Comparison of ENCODE assay signal across 9 mouse cellular contexts in the genomic region with DNA sequence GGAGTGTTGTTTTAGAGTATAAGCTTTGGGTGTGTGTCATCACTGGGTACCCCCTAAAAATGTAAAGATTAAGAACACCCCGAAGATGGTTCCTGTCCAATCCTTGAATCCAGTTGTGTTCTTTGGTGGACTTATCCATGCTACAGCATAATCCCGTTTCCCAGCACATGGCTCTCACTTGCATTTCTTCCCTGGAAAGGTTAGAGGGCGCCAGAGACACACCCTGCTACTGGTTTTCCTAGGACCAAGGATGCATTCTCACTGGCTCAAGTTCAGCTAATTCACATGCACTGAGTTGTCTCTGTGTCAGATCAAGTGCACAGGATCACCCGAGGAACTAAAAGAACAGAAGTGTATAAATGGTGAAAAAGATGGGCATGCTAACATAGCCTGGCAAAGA. TPM values are rescaled to one million over a fixed set of nuclear protein-coding genes. Genes with fewer than 3 reads are reported as not detected.
DNase-seq lines count a peak whose midpoint lies in the region; ATAC-seq and TF ChIP-seq lines count a peak whose summit lies in the region.
"Had no signal": no experiment of that assay in that cellular context is flagged by ENCODE, and none has a peak within 500 bp of the region (broad histone marks: within the 10 kb centered on the region; RNA-seq: fewer than 3 reads in every experiment).

No protein-coding gene starts in this region.

- H3K4me1 ChIP-seq in heart, adult 2 months (ENCODE audit: control insufficient read depth, insufficient read depth, low read length) = no peaks in the 10 kb centered on the region; the same call in 1 of the 2 replicates
- H3K4me1 ChIP-seq in heart, embryonic 12.5 days (replicated peaks) = no peaks in the 10 kb centered on the region
- H3K4me1 ChIP-seq in ES-Bruce4 (ENCODE audit: control insufficient read depth, insufficient read depth, low read length) = peaks cover 5% of the 10 kb centered on the region
- no peaks in the 10 kb centered on the region for H3K4me1 ChIP-seq in hindbrain, embryonic 16.5 days (ENCODE audit: control insufficient read depth, insufficient read depth, low read depth, low read length)
- peaks cover 11% of the 10 kb centered on the region for H3K4me1 ChIP-seq in small intestine, adult 2 months (ENCODE audit: control insufficient read depth, insufficient read depth, insufficient read length, low read length)
- H3K4me1 ChIP-seq in neural tube, embryonic 15.5 days = no peaks in the 10 kb centered on the region

- H3K4me2 ChIP-seq in heart, embryonic 12.5 days = no peak overlapping the region
- H3K4me2 ChIP-seq in hindbrain, embryonic 16.5 days (ENCODE audit: low read length) = no peak overlapping the region
- no peak overlapping the region for H3K4me2 ChIP-seq in neural tube, embryonic 15.5 days

- H3K79me2 ChIP-seq in heart, adult 2 months (replicated peaks; ENCODE audit: control insufficient read depth, insufficient read depth, low read length) = no peaks in the 10 kb centered on the region

- no peak for TF ChIP-seq POLR2A in heart, adult 2 months (IDR thresholded peaks at IDR 0.05; ENCODE audit: insufficient read depth, low read depth, low read length)
- no peak for TF ChIP-seq POLR2A in ES-Bruce4 (IDR thresholded peaks at IDR 0.05; ENCODE audit: insufficient read depth, low read length)
- no peak for TF ChIP-seq POLR2A in small intestine, adult 2 months (IDR thresholded peaks at IDR 0.05; ENCODE audit: low read depth, low read length)

- WGBS in heart, adult 2 months = 26% methylated on average over 4 of the region's 4 CpGs
- 20% methylated on average over 4 of the region's 4 CpGs for WGBS in heart, embryonic 12.5 days
- 26% methylated on average over 4 of the region's 4 CpGs for WGBS in hindbrain, embryonic 16.5 days
- WGBS in small intestine, adult 2 months = 17% methylated on average over 4 of the region's 4 CpGs
- WGBS in neural tube, embryonic 15.5 days = 22% methylated on average over 4 of the region's 4 CpGs

- intact Hi-C loops in heart, adult 2 months (cut with DNase I) = loop anchor here (5.0 to 10.0 kb wide), 2 partner anchors 61 to 88 kb away; no protein-coding TSS in a partner anchor
- intact Hi-C loops in left cerebral cortex, adult 2 months (cut with DNase I) = loop anchor here (1.0 to 2.0 kb wide), 2 partner anchors 63 to 90 kb away; no protein-coding TSS in a partner anchor

- no peaks in the 10 kb centered on the region for H3K27me3 ChIP-seq in heart, adult 2 months (ENCODE audit: control insufficient read depth, insufficient read depth, low read length)
- H3K27me3 ChIP-seq in heart, embryonic 12.5 days (replicated peaks) = no peaks in the 10 kb centered on the region
- H3K27me3 ChIP-seq in ES-Bruce4 (ENCODE audit: control insufficient read depth, insufficient read depth, low read length, poor library complexity, severe bottlenecking) = no peaks in the 10 kb centered on the region
- no peaks in the 10 kb centered on the region for H3K27me3 ChIP-seq in hindbrain, embryonic 16.5 days (replicated peaks; ENCODE audit: control insufficient read depth, insufficient read depth, low read length)
- no peaks in the 10 kb centered on the region for H3K27me3 ChIP-seq in small intestine, adult 2 months (ENCODE audit: control insufficient read depth, insufficient read depth, low read length)
- H3K27me3 ChIP-seq in neural tube, embryonic 15.5 days (replicated peaks) = no peaks in the 10 kb centered on the region

- DNase-seq in heart, adult 2 months = no peak
- DNase-seq in cerebellum, adult 9-11 months = peak; percentile 45
- DNase-seq in left cerebral cortex, adult 2 months (ENCODE audit: extremely low spot score in 1 of 2, low spot score in 2 of 2) = peak in 1 of 2 experiments; percentile 17

- no peak for ATAC-seq in heart, embryonic 12.5 days (ENCODE audit: insufficient number of reproducible peaks, low FRiP score)
- ATAC-seq in hindbrain, embryonic 16.5 days = 0 out of 2 replicates have a peak, but pooled peaks have one; percentile 25
- no peak for ATAC-seq in neural tube, embryonic 15.5 days (ENCODE audit: low FRiP score)

- no peaks in the 10 kb centered on the region; the same call in 1 of the 2 replicates for H3K36me3 ChIP-seq in heart, adult 2 months (ENCODE audit: control insufficient read depth, insufficient read depth, low read length)
- H3K36me3 ChIP-seq in heart, embryonic 12.5 days = peaks cover 40% of the 10 kb centered on the region
- peaks cover 12% of the 10 kb centered on the region for H3K36me3 ChIP-seq in ES-Bruce4 (ENCODE audit: control insufficient read depth, insufficient read depth, low read length, poor library complexity, severe bottlenecking)
- H3K36me3 ChIP-seq in hindbrain, embryonic 16.5 days (ENCODE audit: control insufficient read depth, insufficient read depth, low read length) = 0 out of 2 replicates have a peak, but pooled peaks cover 7% of the 10 kb centered on the region
- H3K36me3 ChIP-seq in small intestine, adult 2 months (ENCODE audit: control insufficient read depth, insufficient read depth, low read length) = peaks cover 30% of the 10 kb centered on the region
- H3K36me3 ChIP-seq in neural tube, embryonic 15.5 days = peaks cover 17% of the 10 kb centered on the region

- no peaks in the 10 kb centered on the region for H3K9me3 ChIP-seq in heart, embryonic 12.5 days (replicated peaks)
- no peaks in the 10 kb centered on the region for H3K9me3 ChIP-seq in ES-Bruce4 (replicated peaks; ENCODE audit: control insufficient read depth, insufficient read depth, low read length, poor library complexity, severe bottlenecking)
- no peaks in the 10 kb centered on the region for H3K9me3 ChIP-seq in hindbrain, embryonic 16.5 days (ENCODE audit: control insufficient read depth, low read length)
- no peaks in the 10 kb centered on the region for H3K9me3 ChIP-seq in neural tube, embryonic 15.5 days (replicated peaks)
- H3K9me3 ChIP-seq: megakaryocyte, embryonic 14.5 days had no signal

- H3K4me3 ChIP-seq in heart, adult 2 months = no peak overlapping the region
- H3K4me3 ChIP-seq in heart, embryonic 12.5 days = no peak overlapping the region
- no peak overlapping the region for H3K4me3 ChIP-seq in ES-Bruce4 (ENCODE audit: low read depth, low read length)
- no peak overlapping the region for H3K4me3 ChIP-seq in hindbrain, embryonic 16.5 days (ENCODE audit: low read length)
- H3K4me3 ChIP-seq in left cerebral cortex, adult 2 months = no peak overlapping the region
- H3K4me3 ChIP-seq in small intestine, adult 2 months (ENCODE audit: low read depth, low read length) = no peak overlapping the region
- H3K4me3 ChIP-seq in neural tube, embryonic 15.5 days (replicated peaks) = no peak overlapping the region
- H3K4me3 ChIP-seq: megakaryocyte, embryonic 14.5 days had no signal

- no peak for TF ChIP-seq EP300 in heart, adult 2 months (IDR thresholded peaks at IDR 0.05; ENCODE audit: insufficient read depth, low read depth, low read length)
- no peak for TF ChIP-seq EP300 in ES-Bruce4 (IDR thresholded peaks at IDR 0.05; ENCODE audit: insufficient read depth, low read depth, low read length)

- peak; percentile 74 for TF ChIP-seq CTCF in heart, adult 2 months (IDR thresholded peaks at IDR 0.05)
- peak; percentile 71 for TF ChIP-seq CTCF in ES-Bruce4 (IDR thresholded peaks at IDR 0.05; ENCODE audit: low read depth, low read length)
- TF ChIP-seq CTCF in left cerebral cortex, adult 2 months (IDR thresholded peaks at IDR 0.05) = peak; percentile 67
- TF ChIP-seq CTCF in small intestine, adult 2 months (IDR thresholded peaks at IDR 0.05; ENCODE audit: extremely low read depth, insufficient read length, insufficient replicate concordance, low read depth, low read length) = peak; percentile 47; the same call in 1 of the 2 replicates

- H3K9ac ChIP-seq in heart, adult 2 months (ENCODE audit: low read depth, low read length) = no peak overlapping the region
- H3K9ac ChIP-seq in heart, embryonic 12.5 days = no peak overlapping the region
- no peak overlapping the region for H3K9ac ChIP-seq in ES-Bruce4 (ENCODE audit: low read depth, poor library complexity, severe bottlenecking)
- H3K9ac ChIP-seq in hindbrain, embryonic 16.5 days (ENCODE audit: low read depth, low read length) = no peak overlapping the region
- H3K9ac ChIP-seq in neural tube, embryonic 15.5 days (replicated peaks) = no peak overlapping the region

- H3K27ac ChIP-seq in heart, adult 2 months = no peak overlapping the region
- H3K27ac ChIP-seq in heart, embryonic 12.5 days (ENCODE audit: poor library complexity, severe bottlenecking) = no peak overlapping the region
- H3K27ac ChIP-seq in ES-Bruce4 (ENCODE audit: insufficient read depth, low read length) = no peak overlapping the region
- no peak overlapping the region for H3K27ac ChIP-seq in hindbrain, embryonic 16.5 days (ENCODE audit: low read depth, low read length)
- H3K27ac ChIP-seq in left cerebral cortex, adult 2 months = no peak overlapping the region
- no peak overlapping the region for H3K27ac ChIP-seq in small intestine, adult 2 months (ENCODE audit: insufficient read depth, low read depth, low read length)
- no peak overlapping the region for H3K27ac ChIP-seq in neural tube, embryonic 15.5 days (replicated peaks)

RNA-seq across cellular contexts. Expression of a gene that starts 1.9 kb away (rescaled TPM):
- under 1 TPM; 0.18 to 0.20 TPM for total RNA-seq in heart, adult 2 months (2021)
- 0.04 and 0.35 TPM in 2 replicates for polyA plus RNA-seq in heart, adult 2 months (2012; rRNA removed)
- not detected in 2 replicates for polyA plus RNA-seq in heart, embryonic 12.5 days (2016; fragmentation: Nextera tagmentation; extraction: Ambion mirVana)
- polyA plus RNA-seq in ES-Bruce4 (2011; ENCODE audit: insufficient read depth, insufficient read length, low read depth, missing spikeins) = 1.2 and 1.6 TPM in 2 replicates
- polyA plus RNA-seq in hindbrain, embryonic 16.5 days (2015; fragmentation: Nextera tagmentation; extraction: Ambion mirVana) = 0.09 and 0.19 TPM in 2 replicates
- total RNA-seq in left cerebral cortex, adult 2 months (2021) = under 1 TPM in 1 of 2 experiments, not detected in 1; 0.27 TPM
- 0.06 and 2.8 TPM in 2 replicates for polyA plus RNA-seq in small intestine, adult 2 months (2012; rRNA removed)
- 0.09 and 0.24 TPM in 2 replicates for polyA plus RNA-seq in neural tube, embryonic 15.5 days (2015; fragmentation: Nextera tagmentation; extraction: Ambion mirVana)

RNA-seq across cellular contexts. Expression of a gene that starts 33.4 kb away (rescaled TPM):
- 10 to 100 TPM; 31.1 to 36.1 TPM for total RNA-seq in heart, adult 2 months (2021)
- 25.5 and 30.5 TPM in 2 replicates for polyA plus RNA-seq in heart, adult 2 months (2012; rRNA removed)
- polyA plus RNA-seq in heart, embryonic 12.5 days (2016; fragmentation: Nextera tagmentation; extraction: Ambion mirVana) = 303 and 305 TPM in 2 replicates
- polyA plus RNA-seq in ES-Bruce4 (2011; ENCODE audit: insufficient read depth, insufficient read length, low read depth, missing spikeins) = 53.6 and 60.7 TPM in 2 replicates
- polyA plus RNA-seq in hindbrain, embryonic 16.5 days (2015; fragmentation: Nextera tagmentation; extraction: Ambion mirVana) = 89.8 and 92.4 TPM in 2 replicates
- 10 to 100 TPM; 55.9 to 62.8 TPM for total RNA-seq in left cerebral cortex, adult 2 months (2021)
- 52.5 and 327 TPM in 2 replicates for polyA plus RNA-seq in small intestine, adult 2 months (2012; rRNA removed)
- 79.3 and 129 TPM in 2 replicates for polyA plus RNA-seq in neural tube, embryonic 15.5 days (2015; fragmentation: Nextera tagmentation; extraction: Ambion mirVana)

RNA-seq across cellular contexts. Expression of a gene that starts 53.2 kb away (rescaled TPM):
- not detected for total RNA-seq in heart, adult 2 months (2021)
- 0.06 and 0.12 TPM in 2 replicates for polyA plus RNA-seq in heart, adult 2 months (2012; rRNA removed)
- polyA plus RNA-seq in heart, embryonic 12.5 days (2016; fragmentation: Nextera tagmentation; extraction: Ambion mirVana) = 0.22 and 0.51 TPM in 2 replicates
- polyA plus RNA-seq in ES-Bruce4 (2011; ENCODE audit: insufficient read depth, insufficient read length, low read depth, missing spikeins) = 0.37 TPM in 1 of 2 replicates, not detected in the other
- 0.10 and 0.18 TPM in 2 replicates for polyA plus RNA-seq in hindbrain, embryonic 16.5 days (2015; fragmentation: Nextera tagmentation; extraction: Ambion mirVana)
- under 1 TPM; 0.54 to 0.61 TPM for total RNA-seq in left cerebral cortex, adult 2 months (2021)
- 0.05 and 0.24 TPM in 2 replicates for polyA plus RNA-seq in small intestine, adult 2 months (2012; rRNA removed)
- polyA plus RNA-seq in neural tube, embryonic 15.5 days (2015; fragmentation: Nextera tagmentation; extraction: Ambion mirVana) = 0.06 and 0.11 TPM in 2 replicates

RNA-seq across cellular contexts. Expression of a gene that starts 53.8 kb away (rescaled TPM):
- total RNA-seq in heart, adult 2 months (2021) = not detected
- polyA plus RNA-seq in heart, adult 2 months (2012; rRNA removed) = not detected in 2 replicates
- 0.21 and 0.26 TPM in 2 replicates for polyA plus RNA-seq in heart, embryonic 12.5 days (2016; fragmentation: Nextera tagmentation; extraction: Ambion mirVana)
- 0.24 and 0.60 TPM in 2 replicates for polyA plus RNA-seq in ES-Bruce4 (2011; ENCODE audit: insufficient read depth, insufficient read length, low read depth, missing spikeins)
- 0.19 and 0.55 TPM in 2 replicates for polyA plus RNA-seq in hindbrain, embryonic 16.5 days (2015; fragmentation: Nextera tagmentation; extraction: Ambion mirVana)
- not detected for total RNA-seq in left cerebral cortex, adult 2 months (2021)
- polyA plus RNA-seq in small intestine, adult 2 months (2012; rRNA removed) = 0.05 TPM in 1 of 2 replicates, not detected in the other
- polyA plus RNA-seq in neural tube, embryonic 15.5 days (2015; fragmentation: Nextera tagmentation; extraction: Ambion mirVana) = 0.41 and 0.46 TPM in 2 replicates
